Mouse (Mus musculus) lung, postnatal 0 days (tissue): ENCODE results near the gene Uvrag. TPM values are rescaled to one million over a fixed set of nuclear protein-coding genes. Genes with fewer than 3 reads are reported as not detected.

ENCODE experiments used
- ATAC-seq: fragments of 200-750 bp; cut with Nextera tagmentation; 2 replicates; pipeline ENCODE4 v1.8.0; 2017; ENCODE audit warnings: moderate library complexity
- DNase-seq: peaks from one replicate; pipeline ENCODE4 v3.0.0-alpha.2; 2016; ENCODE audit warnings: low spot score
- H3K27ac ChIP-seq: fragments of 300-500 bp; sonication (generic); 2 replicates; pipeline ENCODE4 v1.5.1; 2014; ENCODE audit warnings: antibody characterized with exemption, mild to moderate bottlenecking, low read length, mixed read lengths
- H3K27me3 ChIP-seq: fragments of 300-500 bp; sonication (generic); replicated peaks from 2 replicates; pipeline ENCODE4 v1.6.1; 2014; ENCODE audit warnings: low read length, mixed read lengths; ENCODE audit not compliant: insufficient read depth
- H3K36me3 ChIP-seq: fragments of 300-500 bp; sonication (generic); 2 replicates; pipeline ENCODE4 v1.6.1; 2014; ENCODE audit warnings: low read length, mixed read lengths; ENCODE audit not compliant: insufficient read depth
- H3K4me1 ChIP-seq: fragments of 300-500 bp; sonication (generic); 2 replicates; pipeline ENCODE4 v1.6.1; 2014; ENCODE audit warnings: antibody characterized with exemption, low read depth, low read length, mixed read lengths; ENCODE audit not compliant: insufficient read depth
- H3K4me2 ChIP-seq: fragments of 300-500 bp; sonication (generic); replicated peaks from 2 replicates; pipeline ENCODE4 v1.6.1; 2014; ENCODE audit warnings: low read depth, mild to moderate bottlenecking, low read length, moderate library complexity, mixed read lengths
- H3K4me3 ChIP-seq: fragments of 300-500 bp; sonication (generic); 2 replicates; pipeline ENCODE4 v1.5.1; 2014; ENCODE audit warnings: low read depth, low read length
- H3K9ac ChIP-seq: fragments of 300-500 bp; sonication (generic); replicated peaks from 2 replicates; pipeline ENCODE4 v1.6.1; 2014; ENCODE audit warnings: low read depth, mild to moderate bottlenecking
- H3K9me3 ChIP-seq: fragments of 300-500 bp; sonication (generic); 2 replicates; pipeline ENCODE4 v1.6.1; 2016; ENCODE audit warnings: low read length, mixed read lengths
- CTCF ChIP-seq: IDR thresholded peaks from 2 replicates; pipeline ENCODE4 v1.5.1; 2016; ENCODE audit warnings: antibody characterized with exemption, mild to moderate bottlenecking
- EP300 ChIP-seq: IDR thresholded peaks from 2 replicates; pipeline ENCODE4 v1.6.1; 2016; ENCODE audit warnings: antibody characterized with exemption, mild to moderate bottlenecking, control low read depth
- WGBS: fragments of 180-500 bp; shearing (Covaris S2); extraction: QIAGEN DNeasy Blood & Tissue Kit; methylation state at CpG from one replicate; pipeline ENCODE4 v1.1.7; 2014; 5-methylcytosine and 5-hydroxymethylcytosine counted together
- polyA plus RNA-seq: library from polyadenylated mRNA; unstranded; fragments of >200 nt; fragmentation: Nextera tagmentation; extraction: Ambion mirVana; gene quantifications from 2 replicates; pipeline ENCODE4 v1.2.1, GENCODE M21; 2015

Gene Uvrag
- polyA plus RNA-seq, 1 experiment from 2014 or later = 23.4 TPM

GRCm38 (mm10) chr7:98838729-98839141, 302.2 kb downstream of the Uvrag start:
- Histone ChIP-seq H3K4me3 (peak overlapping the region; percentile 44), H3K9ac (peak overlapping the region; percentile 8; the same call in 1 of the 2 replicates), H3K27me3 (peaks cover 6% of the 10 kb centered on the region; the same call in 1 of the 2 replicates), H3K9me3 (no peaks in the 10 kb centered on the region), H3K27ac (no peak overlapping the region), H3K36me3 (no peaks in the 10 kb centered on the region), H3K4me1 (peaks cover 24% of the 10 kb centered on the region), H3K4me2 (peak overlapping the region; percentile 94)
- DNase-seq (peak; percentile 75), ATAC-seq (peak; percentile 23)
- TF ChIP-seq CTCF (peak; percentile 70), EP300 (no peak)
- 1% methylated on average over 48 of the region's 48 CpGs for WGBS

GRCm38 (mm10) chr7:98837901-98838300, 303.0 kb downstream of the Uvrag start:
- ATAC-seq (peak; percentile 79), DNase-seq (peak; percentile 94)
- no peak for TF ChIP-seq EP300
- TF ChIP-seq CTCF = peak; percentile 90
- Histone ChIP-seq H3K27ac (no peak overlapping the region), H3K27me3 (peaks cover 6% of the 10 kb centered on the region; the same call in 1 of the 2 replicates), H3K9ac (no peak overlapping the region), H3K4me1 (peaks cover 24% of the 10 kb centered on the region), H3K9me3 (no peaks in the 10 kb centered on the region), H3K4me3 (peak overlapping the region; percentile 44; the same call in 1 of the 2 replicates), H3K4me2 (peak overlapping the region; percentile 94), H3K36me3 (no peaks in the 10 kb centered on the region)
- WGBS = under 1% methylated on average over 17 of the region's 17 CpGs

- 1% methylated on average over 23 of the region's 23 CpGs for WGBS
- peaks cover 18% of the 10 kb centered on the region for H3K4me1 ChIP-seq
- peak overlapping the region; percentile 50 for H3K4me3 ChIP-seq
- H3K27ac ChIP-seq = no peak overlapping the region
- peak overlapping the region; percentile 91 for H3K4me2 ChIP-seq
- H3K27me3 ChIP-seq = peaks cover 6% of the 10 kb centered on the region; the same call in 1 of the 2 replicates
- no peaks in the 10 kb centered on the region for H3K9me3 ChIP-seq
- no peaks in the 10 kb centered on the region for H3K36me3 ChIP-seq
- no peak overlapping the region for H3K9ac ChIP-seq
- DNase-seq (peak; percentile 77), ATAC-seq (0 out of 2 replicates have a peak, but pooled peaks have one; percentile 11)
- TF ChIP-seq EP300 = no peak
- TF ChIP-seq CTCF = peak; percentile 75
These were observed 304.3 kb downstream of the Uvrag start for GRCm38 (mm10) chr7:98836646-98837045.

- peaks cover 18% of the 10 kb centered on the region for H3K4me1 ChIP-seq
- H3K9me3 ChIP-seq = no peaks in the 10 kb centered on the region
- H3K4me2 ChIP-seq = peak overlapping the region; percentile 91
- H3K27me3 ChIP-seq = peaks cover 6% of the 10 kb centered on the region; the same call in 1 of the 2 replicates
- H3K27ac ChIP-seq = no peak overlapping the region
- peak; percentile 10; the same call in 1 of the 2 replicates for ATAC-seq
- TF ChIP-seq EP300 (no peak), CTCF (no peak)
- H3K4me3 ChIP-seq = peak overlapping the region; percentile 50
- no peaks in the 10 kb centered on the region for H3K36me3 ChIP-seq
- 1% methylated on average over 37 of the region's 46 CpGs for WGBS
- DNase-seq = no peak
- H3K9ac ChIP-seq = no peak overlapping the region; the same call in 1 of the 2 replicates
These were observed 305.2 kb downstream of the Uvrag start for GRCm38 (mm10) chr7:98835519-98836441.

Other genes with a start within 250 kb of the Uvrag start
- 14.6 and 15.3 TPM in 2 replicates for gene Dgat2, start 41.6 kb upstream of the Uvrag start, polyA plus RNA-seq
- gene Mogat2, start 97.5 kb upstream of the Uvrag start, polyA plus RNA-seq = 0.27 and 0.55 TPM in 2 replicates
- 29.6 and 35.9 TPM in 2 replicates for gene Map6, start 126.3 kb upstream of the Uvrag start, polyA plus RNA-seq
- gene Serpinh1, start 212.1 kb upstream of the Uvrag start, polyA plus RNA-seq = 579 and 666 TPM in 2 replicates
- gene Gdpd5, start 240.3 kb upstream of the Uvrag start, polyA plus RNA-seq = 18.7 and 18.8 TPM in 2 replicates